Mouse (Mus musculus) left cerebral cortex, adult 2 months (tissue): Measurements from ENCODE around the gene Zbtb12. TPM values are rescaled to one million over a fixed set of nuclear protein-coding genes. Genes with fewer than 3 reads are reported as not detected.

ENCODE experiments used
- DNase-seq, 2 experiments: peaks; one replicate each; pipeline ENCODE4 v3.0.0; 2021 to 2022; ENCODE audit warnings: low spot score in 2 of 2, mixed read lengths in 1 of 2; ENCODE audit errors: extremely low spot score in 1 of 2
- H3K27ac ChIP-seq: fragments of 200-600 bp; 2 replicates; pipeline ENCODE4 v1.8.1; 2022
- H3K4me3 ChIP-seq: fragments of 200-600 bp; 2 replicates; pipeline ENCODE4 v1.8.1; 2022
- CTCF ChIP-seq: fragments of 200-600 bp; IDR thresholded peaks from 2 replicates; pipeline ENCODE4 v1.8.1; 2022; ENCODE audit warnings: antibody characterized with exemption, mild to moderate bottlenecking, moderate library complexity
- intact Hi-C: fragments of 180-260 bp; cut with DNase I; formaldehyde crosslinking; loops from one replicate; pipeline ENCODE4 v1.15.1; 2025
- total RNA-seq, 2 experiments: library from RNA; stranded (reverse); gene quantifications; 2 replicates each; pipeline ENCODE4 v1.2.3; 2021

Gene Zbtb12
- total RNA-seq, 2 experiments from 2014 or later = 6.5 to 7.4 TPM

- intact Hi-C loops = no loop called here
These were observed 1.9 kb downstream of the Zbtb12 start for GRCm38 (mm10) chr17:34881166-34881565.

DNA sequence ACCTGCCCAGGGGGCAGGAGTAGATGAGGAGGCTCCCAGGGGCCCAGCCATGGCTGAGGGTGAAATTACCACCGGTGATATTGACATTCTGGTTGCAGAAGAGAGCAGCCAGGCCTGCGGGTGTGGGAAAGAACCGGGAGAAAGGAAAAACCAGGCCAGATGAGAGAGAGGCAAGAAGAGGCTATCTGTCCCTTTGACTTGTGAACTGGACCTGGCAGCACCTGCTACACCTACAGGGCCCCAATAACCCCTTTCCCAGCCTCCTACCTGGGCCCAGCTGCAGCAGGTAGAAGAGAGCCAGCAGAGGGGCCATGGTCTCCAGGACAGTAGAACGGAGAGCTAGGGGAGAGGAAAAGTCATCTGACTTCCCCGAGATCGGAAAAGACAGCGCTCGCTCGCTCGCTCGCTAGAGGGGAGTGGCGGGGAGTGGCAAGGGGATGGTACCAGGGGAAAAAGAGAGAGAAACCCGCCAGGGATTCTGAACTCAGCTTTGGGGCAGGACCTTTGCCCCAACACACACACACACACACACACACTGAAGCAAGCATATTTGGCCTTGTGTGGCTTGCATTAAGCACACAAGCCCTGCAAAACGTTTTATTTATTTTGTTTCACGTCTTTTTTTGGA, 2.5 kb downstream of the Zbtb12 start, which contains the start of gene Gm20547:
Gm20547 (minus strand) TSS at position 360 of the 628 bp plus-strand sequence.
- Histone ChIP-seq H3K27ac (no peak within 1 kb of the TSS), H3K4me3 (no peak within 1 kb of the TSS)
- intact Hi-C loops = no loop called here
- no peak for DNase-seq
- no peak for TF ChIP-seq CTCF

More at GRCm38 (mm10) chr17:34881166-34881565, 1.9 kb downstream of the Zbtb12 start:
- no peak overlapping the region for H3K4me3 ChIP-seq
- H3K27ac ChIP-seq = no peak overlapping the region
- no peak for TF ChIP-seq CTCF
- DNase-seq = no peak

- no peak for TF ChIP-seq CTCF
- intact Hi-C loops = no loop called here
- H3K4me3 ChIP-seq = no peak overlapping the region
- no peak overlapping the region for H3K27ac ChIP-seq
- DNase-seq = no peak
These were observed 4.0 kb downstream of the Zbtb12 start for GRCm38 (mm10) chr17:34883332-34883731.

DNA sequence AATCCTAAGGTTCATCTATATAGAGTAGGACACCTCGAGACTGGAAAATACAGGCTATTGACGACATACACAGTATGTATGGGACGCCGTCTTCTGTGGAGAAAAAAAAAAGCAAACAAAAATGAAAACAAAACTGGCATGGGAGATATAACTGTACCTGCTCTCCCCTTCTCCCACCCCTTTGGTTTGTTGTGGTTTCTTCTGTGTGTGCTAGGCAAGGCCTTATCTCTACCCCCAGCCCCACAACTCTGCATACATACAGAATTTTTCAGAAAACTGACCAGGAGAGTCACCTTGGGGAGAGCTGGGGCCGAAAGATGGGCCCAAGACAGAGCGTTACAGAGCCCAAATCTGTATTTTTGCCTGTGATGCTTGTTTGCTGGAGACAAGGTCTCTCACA, 5.4 kb downstream of the Zbtb12 start:
- DNase-seq = no peak
- Histone ChIP-seq H3K27ac (no peak overlapping the region), H3K4me3 (no peak overlapping the region)
- intact Hi-C loops = no loop called here
- TF ChIP-seq CTCF = no peak

GRCm38 (mm10) chr17:34885615-34886014, 6.3 kb downstream of the Zbtb12 start:
- Histone ChIP-seq H3K4me3 (no peak overlapping the region), H3K27ac (no peak overlapping the region)
- no peak for DNase-seq
- intact Hi-C loops = no loop called here
- no peak for TF ChIP-seq CTCF

GRCm38 (mm10) chr17:34887942-34888341, 8.7 kb downstream of the Zbtb12 start:
- H3K4me3 ChIP-seq = no peak overlapping the region
- intact Hi-C loops = no loop called here
- no peak for DNase-seq
- no peak overlapping the region for H3K27ac ChIP-seq
- no peak for TF ChIP-seq CTCF

DNA sequence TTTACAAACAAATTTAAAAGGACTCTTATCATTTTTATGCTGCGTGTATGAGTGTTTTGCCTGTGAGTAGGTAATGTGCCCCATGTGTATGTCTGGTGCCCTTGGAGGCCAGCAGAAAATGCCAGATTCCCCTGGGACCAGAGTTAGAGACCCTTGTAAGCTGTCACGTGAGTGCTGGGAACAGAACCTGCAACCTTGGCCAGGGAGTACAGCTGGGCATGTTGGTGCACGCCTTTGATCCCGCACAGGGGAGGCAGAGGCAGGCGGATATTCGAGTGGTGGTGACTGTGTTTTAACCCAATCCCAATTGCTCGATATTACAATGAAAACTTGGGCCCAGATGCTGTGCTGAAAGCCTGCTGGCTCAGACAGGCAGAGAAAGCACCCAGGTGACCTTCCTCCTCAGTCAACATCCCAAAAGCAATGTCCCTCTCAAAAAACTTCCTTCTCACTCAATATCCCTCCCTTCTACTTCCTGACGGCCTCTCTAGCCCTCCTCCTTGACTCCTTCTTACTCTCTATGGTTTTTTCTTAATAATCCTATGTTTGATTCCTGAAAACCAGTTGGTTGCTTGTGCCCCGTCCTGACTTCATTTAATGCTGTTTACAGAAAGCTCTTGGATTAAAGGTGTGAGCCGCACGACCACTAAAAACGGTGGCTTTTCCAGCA, 10.9 kb downstream of the Zbtb12 start:
- Histone ChIP-seq H3K27ac (no peak overlapping the region), H3K4me3 (no peak overlapping the region)
- DNase-seq = no peak
- no peak for TF ChIP-seq CTCF
- intact Hi-C loops = loop anchor here (5.0 to 10.0 kb wide), 3 partner anchors 238 to 765 kb away; partner anchors contain the start of genes Atp6v1g2 and Brd2

GRCm38 (mm10) chr17:34891377-34891776, 12.1 kb downstream of the Zbtb12 start:
- Histone ChIP-seq H3K4me3 (no peak overlapping the region), H3K27ac (no peak overlapping the region)
- DNase-seq = no peak
- TF ChIP-seq CTCF = no peak; the same call in 1 of the 2 replicates
- intact Hi-C loops = loop anchor here (5.0 to 10.0 kb wide), 3 partner anchors 239 to 767 kb away; partner anchors contain the start of genes Atp6v1g2 and Brd2

GRCm38 (mm10) chr17:34893072-34893824, 14.0 kb downstream of the Zbtb12 start:
- no peak for TF ChIP-seq CTCF
- peak overlapping the region; percentile 69 for H3K4me3 ChIP-seq
- intact Hi-C loops = loop anchor here (2.0 to 10.0 kb wide), 4 partner anchors 38 to 768 kb away; partner anchors contain the start of genes Atp6v1g2 and Brd2
- DNase-seq = no peak
- peak overlapping the region; percentile 86 for H3K27ac ChIP-seq

- Histone ChIP-seq H3K4me3 (peak overlapping the region; percentile 69), H3K27ac (peak overlapping the region; percentile 91)
- peak; percentile 6; the same call in 1 of the 2 replicates for TF ChIP-seq CTCF
- DNase-seq = peak; percentile 91 to 93
- intact Hi-C loops = loop anchor here (5.0 to 10.0 kb wide), 3 partner anchors 242 to 769 kb away; partner anchors contain the start of genes Atp6v1g2 and Brd2
These were observed 14.9 kb downstream of the Zbtb12 start for GRCm38 (mm10) chr17:34894074-34894597.

DNA sequence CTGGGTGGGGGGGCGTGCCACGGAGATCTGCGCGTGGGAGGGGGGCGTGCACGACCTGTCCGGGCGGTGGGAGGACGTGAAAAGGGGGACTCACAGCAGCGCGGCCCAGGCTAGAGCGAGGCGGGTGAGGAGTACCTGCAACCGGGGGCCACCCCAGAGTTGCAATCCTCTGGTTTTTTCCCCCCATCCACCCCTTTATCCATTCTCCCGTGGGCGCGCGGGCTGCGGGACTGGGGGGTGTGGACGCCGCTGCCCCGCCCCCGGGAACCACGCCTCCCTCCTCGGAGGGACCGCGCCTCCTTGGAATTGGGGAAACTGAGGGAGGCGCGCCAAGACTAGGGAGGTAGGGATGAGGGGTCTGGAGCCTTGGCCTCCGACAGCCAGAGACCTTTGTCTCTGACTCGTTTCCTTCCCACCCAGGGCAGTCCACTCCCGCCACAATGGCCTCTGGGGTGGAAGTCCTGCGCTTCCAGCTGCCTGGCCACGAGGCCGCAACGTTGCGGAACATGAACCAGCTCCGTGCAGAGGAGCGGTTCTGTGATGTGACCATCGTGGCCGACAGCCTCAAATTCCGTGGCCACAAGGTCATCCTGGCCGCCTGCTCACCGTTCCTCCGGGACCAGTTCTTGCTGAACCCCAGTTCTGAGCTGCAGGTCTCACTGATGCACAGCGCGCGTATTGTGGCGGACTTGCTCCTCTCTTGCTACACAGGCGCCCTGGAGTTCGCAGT, 15.7 kb downstream of the Zbtb12 start:
- intact Hi-C loops = loop anchor here (5.0 to 10.0 kb wide), 3 partner anchors 243 to 770 kb away; partner anchors contain the start of genes Atp6v1g2 and Brd2
- DNase-seq = peak; percentile 53 to 56
- H3K27ac ChIP-seq = peak overlapping the region; percentile 91
- TF ChIP-seq CTCF = no peak
- peak overlapping the region; percentile 69 for H3K4me3 ChIP-seq
